Mouse (Mus musculus) CH12.LX (cell line): ENCODE data around the gene Adamts18.
A peak's percentile ranks its signal among the peaks of the same experiment; 100 is the strongest.

Source experiments
- CHD1 ChIP-seq: IDR thresholded peaks from 2 replicates; pipeline ENCODE4 v1.6.1; 2012; ENCODE audit warnings: low read depth, low read length, improper control_type of control experiment, inconsistent platforms
- CTCF ChIP-seq, 2 experiments: IDR thresholded peaks in 1 of 2; conservative IDR thresholded peaks in 1 of 2; 2 replicates each; pipeline ENCODE4 v1.5.1; 2011 to 2012; ENCODE audit warnings: low read depth in 2 of 2, low read length in 2 of 2, improper control_type of control experiment in 1 of 2, inconsistent platforms in 1 of 2, mild to moderate bottlenecking in 1 of 2, moderate library complexity in 1 of 2
- EP300 ChIP-seq: IDR thresholded peaks from 2 replicates; pipeline ENCODE4 v1.6.1; 2011; ENCODE audit warnings: low read length, improper control_type of control experiment
- HCFC1 ChIP-seq: IDR thresholded peaks from 2 replicates; pipeline ENCODE4 v1.6.1; 2012; ENCODE audit warnings: low read depth, mild to moderate bottlenecking, inconsistent platforms, low read length, improper control_type of control experiment
- MAX ChIP-seq: IDR thresholded peaks from 2 replicates; pipeline ENCODE4 v1.6.1; 2011; ENCODE audit warnings: low read length, improper control_type of control experiment
- MAZ ChIP-seq: IDR thresholded peaks from 2 replicates; pipeline ENCODE4 v1.6.1; 2012; ENCODE audit warnings: low read depth, mild to moderate bottlenecking, inconsistent platforms, low read length, improper control_type of control experiment, moderate library complexity
- MXI1 ChIP-seq: IDR thresholded peaks from 2 replicates; pipeline ENCODE4 v1.6.1; 2011; ENCODE audit warnings: mild to moderate bottlenecking, low read depth, low read length, improper control_type of control experiment
- POLR2A ChIP-seq: IDR thresholded peaks from 2 replicates; pipeline ENCODE4 v1.6.1; 2011; ENCODE audit warnings: low read depth, mild to moderate bottlenecking, improper control_type of control experiment, low read length
- SIN3A ChIP-seq: IDR thresholded peaks from 2 replicates; pipeline ENCODE4 v1.6.1; 2012; ENCODE audit warnings: low read length, improper control_type of control experiment, inconsistent platforms
- UBTF ChIP-seq: IDR thresholded peaks from 2 replicates; pipeline ENCODE4 v1.6.1; 2012; ENCODE audit warnings: low read depth, mild to moderate bottlenecking, inconsistent platforms, low read length, improper control_type of control experiment, moderate library complexity

- TF ChIP-seq CTCF (conservative IDR thresholded peaks at IDR 0.05 in 1 of 2, IDR thresholded peaks at IDR 0.05 in 1 of 2; ENCODE audit: low read depth in 2 of 2, low read length in 2 of 2) (peak; percentile 76 to 99), MXI1 (no peak), SIN3A (no peak), MAZ (no peak), EP300 (no peak), POLR2A (no peak), MAX (no peak), CHD1 (no peak), UBTF (no peak), HCFC1 (no peak)
Measured at GRCm38 (mm10) chr8:113664544-113664943, 184.0 kb downstream of the Adamts18 start.
